Mouse (Mus musculus) embryonic facial prominence, embryonic 10.5 days (tissue): ENCODE measurements around the gene Qrfp. TPM values are rescaled to one million over a fixed set of nuclear protein-coding genes. Genes with fewer than 3 reads are reported as not detected.
A peak's percentile ranks its signal among the peaks of the same experiment; 100 is the strongest.

Experiments
- DNase-seq: peaks from one replicate; pipeline ENCODE4 v3.0.0-alpha.2; 2017; ENCODE audit warnings: low spot score
- H3K27ac ChIP-seq: fragments of 300-500 bp; sonication (generic); replicated peaks from 2 replicates; pipeline ENCODE4 v1.5.1; 2016; ENCODE audit warnings: mild to moderate bottlenecking
- H3K27me3 ChIP-seq: fragments of 300-500 bp; sonication (generic); replicated peaks from 2 replicates; pipeline ENCODE4 v1.6.1; 2016; ENCODE audit warnings: low read depth, mild to moderate bottlenecking; ENCODE audit not compliant: poor library complexity, severe bottlenecking
- H3K36me3 ChIP-seq: fragments of 300-500 bp; sonication (generic); replicated peaks from 2 replicates; pipeline ENCODE4 v1.6.1; 2016; ENCODE audit warnings: mild to moderate bottlenecking, moderate library complexity
- H3K4me1 ChIP-seq: fragments of 300-500 bp; sonication (generic); 2 replicates; pipeline ENCODE4 v1.6.1; 2016
- H3K4me3 ChIP-seq: fragments of 300-500 bp; sonication (generic); 2 replicates; pipeline ENCODE4 v1.5.1; 2016; ENCODE audit warnings: mild to moderate bottlenecking, moderate library complexity
- H3K9me3 ChIP-seq: fragments of 300-500 bp; sonication (generic); 2 replicates; pipeline ENCODE4 v1.6.1; 2016; ENCODE audit warnings: mild to moderate bottlenecking
- WGBS: fragments of 180-500 bp; shearing (Covaris S2); methylation state at CpG from one replicate; pipeline ENCODE4 v1.1.7; 2016; 5-methylcytosine and 5-hydroxymethylcytosine counted together
- polyA plus RNA-seq: library from polyadenylated mRNA; unstranded; fragments of >200 nt; fragmentation: Nextera tagmentation; extraction: Ambion mirVana; gene quantifications from 2 replicates; pipeline ENCODE4 v1.2.1, GENCODE M21; 2016

The Qrfp gene
- polyA plus RNA-seq, 1 experiment from 2014 or later = 0.20 TPM

GRCm38 (mm10) chr2:31809358-31809740, 1.0 kb downstream of the Qrfp start:
- Histone ChIP-seq H3K4me1 (peaks cover 63% of the 10 kb centered on the region), H3K27ac (peak overlapping the region; percentile 61), H3K4me3 (no peak overlapping the region), H3K27me3 (peaks cover 12% of the 10 kb centered on the region), H3K36me3 (peaks cover 16% of the 10 kb centered on the region), H3K9me3 (no peaks in the 10 kb centered on the region)
- DNase-seq = no peak
- 31% methylated on average over 2 of the region's 2 CpGs for WGBS

GRCm38 (mm10) chr2:31808410-31809357, 1.7 kb downstream of the Qrfp start:
- peaks cover 63% of the 10 kb centered on the region for H3K4me1 ChIP-seq
- H3K27ac ChIP-seq = peak overlapping the region; percentile 62

GRCm38 (mm10) chr2:31806639-31807382, 3.6 kb downstream of the Qrfp start:
- H3K27ac ChIP-seq = no peak overlapping the region; the same call in 1 of the 2 replicates
- no peaks in the 10 kb centered on the region for H3K9me3 ChIP-seq
- 53% methylated on average over 9 of the region's 9 CpGs for WGBS
- H3K36me3 ChIP-seq = peaks cover 41% of the 10 kb centered on the region
- DNase-seq = no peak
- H3K4me1 ChIP-seq = peaks cover 61% of the 10 kb centered on the region
- no peak overlapping the region for H3K4me3 ChIP-seq
- peaks cover 7% of the 10 kb centered on the region for H3K27me3 ChIP-seq

More at GRCm38 (mm10) chr2:31808410-31809357, 1.7 kb downstream of the Qrfp start:
- DNase-seq = peak; percentile 32
- Histone ChIP-seq H3K36me3 (peaks cover 23% of the 10 kb centered on the region), H3K4me3 (peak overlapping the region; percentile 8; the same call in 1 of the 2 replicates), H3K9me3 (no peaks in the 10 kb centered on the region), H3K27me3 (peaks cover 10% of the 10 kb centered on the region)
- WGBS = 28% methylated on average over 28 of the region's 28 CpGs

GRCm38 (mm10) chr2:31803480-31803879, 6.9 kb downstream of the Qrfp start:
- no peak overlapping the region for H3K4me3 ChIP-seq
- peaks cover 42% of the 10 kb centered on the region for H3K4me1 ChIP-seq
- no peaks in the 10 kb centered on the region for H3K27me3 ChIP-seq
- WGBS = 91% methylated on average over 14 of the region's 14 CpGs
- no peaks in the 10 kb centered on the region for H3K9me3 ChIP-seq
- no peak for DNase-seq
- no peak overlapping the region for H3K27ac ChIP-seq
- H3K36me3 ChIP-seq = peaks cover 75% of the 10 kb centered on the region

- DNase-seq = no peak
- peaks cover 81% of the 10 kb centered on the region for H3K36me3 ChIP-seq
- 93% methylated on average over 8 of the region's 8 CpGs for WGBS
These were observed 7.6 kb downstream of the Qrfp start for GRCm38 (mm10) chr2:31802811-31803210.

GRCm38 (mm10) chr2:31801416-31801815, 9.0 kb downstream of the Qrfp start:
- H3K4me3 ChIP-seq = no peak overlapping the region
- peaks cover 92% of the 10 kb centered on the region for H3K36me3 ChIP-seq
- WGBS = 95% methylated on average over 9 of the region's 9 CpGs
- no peak overlapping the region for H3K27ac ChIP-seq
- H3K9me3 ChIP-seq = no peaks in the 10 kb centered on the region
- H3K27me3 ChIP-seq = no peaks in the 10 kb centered on the region
- no peak for DNase-seq
- H3K4me1 ChIP-seq = peaks cover 23% of the 10 kb centered on the region

More at GRCm38 (mm10) chr2:31802811-31803210, 7.6 kb downstream of the Qrfp start:
- no peak overlapping the region for H3K4me3 ChIP-seq
- no peaks in the 10 kb centered on the region for H3K9me3 ChIP-seq
- H3K4me1 ChIP-seq = peaks cover 36% of the 10 kb centered on the region
- no peak overlapping the region for H3K27ac ChIP-seq
- no peaks in the 10 kb centered on the region for H3K27me3 ChIP-seq

GRCm38 (mm10) chr2:31796943-31797342, 13.4 kb downstream of the Qrfp start:
- Histone ChIP-seq H3K4me3 (no peak overlapping the region), H3K9me3 (no peaks in the 10 kb centered on the region), H3K27me3 (no peaks in the 10 kb centered on the region), H3K27ac (no peak overlapping the region), H3K36me3 (peaks cover 100% of the 10 kb centered on the region), H3K4me1 (0 out of 2 replicates have a peak, but pooled peaks cover 9% of the 10 kb centered on the region)
- no peak for DNase-seq
- WGBS = 86% methylated on average over 3 of the region's 3 CpGs

GRCm38 (mm10) chr2:31792611-31793010, 17.8 kb downstream of the Qrfp start:
- Histone ChIP-seq H3K4me1 (no peaks in the 10 kb centered on the region), H3K27me3 (no peaks in the 10 kb centered on the region), H3K27ac (no peak overlapping the region), H3K9me3 (no peaks in the 10 kb centered on the region), H3K36me3 (peaks cover 100% of the 10 kb centered on the region), H3K4me3 (no peak overlapping the region)
- WGBS = 85% methylated on average over 6 of the region's 6 CpGs
- no peak for DNase-seq

GRCm38 (mm10) chr2:31791260-31791659, 19.1 kb downstream of the Qrfp start:
- Histone ChIP-seq H3K4me1 (no peaks in the 10 kb centered on the region), H3K27ac (no peak overlapping the region), H3K9me3 (no peaks in the 10 kb centered on the region), H3K27me3 (no peaks in the 10 kb centered on the region), H3K4me3 (no peak overlapping the region), H3K36me3 (peaks cover 100% of the 10 kb centered on the region)
- no peak for DNase-seq
- WGBS = 93% methylated on average over 8 of the region's 8 CpGs

- DNase-seq = no peak
- whole genome bisulfite sequencing = 92% methylated on average over 13 of the region's 13 CpGs
- Histone ChIP-seq H3K27ac (no peak overlapping the region), H3K9me3 (no peaks in the 10 kb centered on the region), H3K27me3 (no peaks in the 10 kb centered on the region), H3K36me3 (peaks cover 100% of the 10 kb centered on the region), H3K4me1 (no peaks in the 10 kb centered on the region), H3K4me3 (no peak overlapping the region)
These were observed 19.6 kb downstream of the Qrfp start for GRCm38 (mm10) chr2:31790728-31791251.

GRCm38 (mm10) chr2:31789215-31789614, 21.2 kb downstream of the Qrfp start:
- WGBS = 85% methylated on average over 2 of the region's 2 CpGs
- Histone ChIP-seq H3K9me3 (no peaks in the 10 kb centered on the region), H3K36me3 (peaks cover 100% of the 10 kb centered on the region), H3K27me3 (no peaks in the 10 kb centered on the region), H3K4me1 (no peaks in the 10 kb centered on the region), H3K27ac (no peak overlapping the region), H3K4me3 (no peak overlapping the region)
- no peak for DNase-seq

- Histone ChIP-seq H3K4me1 (no peaks in the 10 kb centered on the region), H3K4me3 (no peak overlapping the region), H3K9me3 (no peaks in the 10 kb centered on the region), H3K36me3 (peaks cover 100% of the 10 kb centered on the region), H3K27ac (no peak overlapping the region), H3K27me3 (no peaks in the 10 kb centered on the region)
- 82% methylated on average over 3 of the region's 3 CpGs for WGBS
- DNase-seq = no peak
These were observed 22.2 kb downstream of the Qrfp start for GRCm38 (mm10) chr2:31788227-31788626.
